ENCODE assay signal across 11 mouse cellular contexts in the genomic region with DNA sequence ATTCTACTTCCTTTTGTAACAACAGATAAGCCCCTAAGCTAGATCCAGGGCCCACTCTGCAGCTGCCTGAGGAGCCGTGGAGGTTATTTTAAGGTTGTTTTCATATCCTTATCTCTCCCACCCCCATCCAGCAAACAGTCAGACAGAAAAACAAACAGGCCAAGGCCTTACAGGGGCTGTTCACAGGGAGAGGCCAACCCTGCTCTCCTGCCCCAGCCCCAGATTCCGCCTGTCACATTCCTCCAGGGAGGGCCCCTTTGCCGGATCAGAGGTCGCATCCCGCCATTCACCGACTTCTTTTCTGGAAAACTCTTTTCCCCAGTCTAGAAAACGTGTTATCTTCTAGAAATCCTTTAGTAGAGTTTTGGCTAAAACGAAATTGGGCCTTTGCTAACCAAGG. TPM values are rescaled to one million over a fixed set of nuclear protein-coding genes. Genes with fewer than 3 reads are reported as not detected.
DNase-seq lines count a peak whose midpoint lies in the region; ATAC-seq lines count a peak whose summit lies in the region.
"Had no signal": no experiment of that assay in that cellular context is flagged by ENCODE, and none has a peak within 500 bp of the region (broad histone marks: within the 10 kb centered on the region; RNA-seq: fewer than 3 reads in every experiment).

No protein-coding gene starts in this region.

- H3K27me3 ChIP-seq in limb, embryonic 10.5 days (ENCODE audit: low read depth, poor library complexity, severe bottlenecking) = peaks cover 76% of the 10 kb centered on the region
- no peaks in the 10 kb centered on the region for H3K27me3 ChIP-seq in stomach, embryonic 16.5 days (ENCODE audit: control insufficient read depth, insufficient read depth, low read length)

- H3K4me3 ChIP-seq in limb, embryonic 10.5 days = no peak overlapping the region
- no peak overlapping the region for H3K4me3 ChIP-seq in stomach, embryonic 16.5 days (replicated peaks; ENCODE audit: low read length)

- peak; percentile 70 for ATAC-seq in stomach, embryonic 16.5 days (ENCODE audit: insufficient read depth, low FRiP score)
- ATAC-seq in erythroid progenitor cell, adult 5-6 weeks (replicated peaks; ENCODE audit: low FRiP score, poor library complexity, severe bottlenecking) = no peak

- H3K27ac ChIP-seq in limb, embryonic 10.5 days = peak overlapping the region; percentile 71
- peak overlapping the region; percentile 73 for H3K27ac ChIP-seq in stomach, embryonic 16.5 days (ENCODE audit: low read length)

- 17% methylated on average over 8 of the region's 8 CpGs for WGBS in limb, embryonic 10.5 days
- 33% methylated on average over 8 of the region's 8 CpGs for WGBS in stomach, embryonic 16.5 days

- H3K4me1 ChIP-seq in limb, embryonic 10.5 days = peaks cover 65% of the 10 kb centered on the region
- H3K4me1 ChIP-seq in stomach, embryonic 16.5 days (ENCODE audit: control insufficient read depth, insufficient read depth, low read length) = peaks cover 27% of the 10 kb centered on the region

- H3K36me3 ChIP-seq in limb, embryonic 10.5 days = no peaks in the 10 kb centered on the region
- H3K36me3 ChIP-seq in stomach, embryonic 16.5 days (ENCODE audit: control insufficient read depth, insufficient read depth, low read length) = no peaks in the 10 kb centered on the region

- peak; percentile 12 for DNase-seq in heart, adult 8-10 months (ENCODE audit: low spot score)
- no peak for DNase-seq in heart, postnatal 25 days (ENCODE audit: low spot score)
- peak; percentile 63 for DNase-seq in ovary, adult 18-20 months (ENCODE audit: low spot score)
- no peak for DNase-seq in ovary, postnatal 14 days (ENCODE audit: low spot score)
- no peak for DNase-seq in limb, embryonic 10.5 days (ENCODE audit: low spot score)
- no peak for DNase-seq in adrenal gland, postnatal 36 days
- DNase-seq: retina, postnatal 1 day had no signal

- no peak overlapping the region for H3K9ac ChIP-seq in stomach, embryonic 16.5 days (ENCODE audit: low read length)

- intact Hi-C loops in heart, postnatal 25 days (cut with DNase I) = no loop called here

- no peak overlapping the region for H3K4me2 ChIP-seq in stomach, embryonic 16.5 days (ENCODE audit: low read depth, low read length)

- no peaks in the 10 kb centered on the region for H3K9me3 ChIP-seq in limb, embryonic 10.5 days (replicated peaks)
- no peaks in the 10 kb centered on the region for H3K9me3 ChIP-seq in stomach, embryonic 16.5 days (replicated peaks; ENCODE audit: control insufficient read depth, low read length)

RNA-seq across cellular contexts. Expression of gene 1700122O11Rik, which starts 33.0 kb away (rescaled TPM):
- not detected for total RNA-seq in heart, adult 8-10 months (2022)
- total RNA-seq in heart, postnatal 25 days (2021) = not detected
- not detected in 2 replicates for polyA plus RNA-seq in limb, embryonic 10.5 days (2016; fragmentation: Nextera tagmentation; extraction: Ambion mirVana)
- not detected in 2 replicates for polyA plus RNA-seq in stomach, embryonic 16.5 days (2015; fragmentation: Nextera tagmentation; extraction: Ambion mirVana)
- total RNA-seq in adrenal gland, postnatal 36 days (2021) = not detected
- total RNA-seq in erythroid progenitor cell, adult 5-6 weeks (2015; ENCODE audit: low replicate concordance) = not detected in 2 replicates
- total RNA-seq in erythroid progenitor cell, adult 5-6 weeks (2017; ENCODE audit: low replicate concordance) = not detected in 2 replicates
- total RNA-seq: hematopoietic stem cell, adult 5-6 weeks; midbrain, postnatal 0 days had no signal
- polyA plus RNA-seq: midbrain, postnatal 0 days had no signal

Comparison
In these comparisons a context has a peak if more than half of its experiments do, and no peak if none do; other contexts are left out.
1. DNase-seq: peak in heart, adult 8-10 months (single experiment) and ovary, adult 18-20 months (single experiment); none in heart, postnatal 25 days (single experiment), ovary, postnatal 14 days (single experiment), limb, embryonic 10.5 days (single experiment) and adrenal gland, postnatal 36 days (0 of 2).